Mouse (Mus musculus): Measurements from ENCODE around the gene Cab39. TPM values are rescaled to one million over a fixed set of nuclear protein-coding genes. Genes with fewer than 3 reads are reported as not detected.
"Not testable (repeated sequence)": the region's sequence is repeated elsewhere in the genome, so short reads cannot be mapped to it uniquely, and the experiment has no call there.

Cab39 gene
- polyA plus RNA-seq, 1 experiment from 2014 or later: 37.3 TPM

GRCm38 (mm10) chr1:85799776-85800175, 6.5 kb downstream of the Cab39 start:
- 0 out of 2 replicates have a peak, but pooled peaks cover 3% of the 10 kb centered on the region for H3K36me3 ChIP-seq (ENCODE audit: insufficient read depth, low read length)

GRCm38 (mm10) chr1:85802517-85802916, 9.3 kb downstream of the Cab39 start:
- H3K4me1 ChIP-seq (ENCODE audit: insufficient read depth, low read depth, low read length): 0 out of 2 replicates have a peak, but pooled peaks cover 2% of the 10 kb centered on the region

More at GRCm38 (mm10) chr1:85799776-85800175, 6.5 kb downstream of the Cab39 start:
- H3K9me3 ChIP-seq (ENCODE audit: low read length): no peaks in the 10 kb centered on the region
- H3K27me3 ChIP-seq (replicated peaks; ENCODE audit: insufficient read depth, low read length): no peaks in the 10 kb centered on the region
- H3K9ac ChIP-seq (replicated peaks; ENCODE audit: low read depth): no peak overlapping the region
- TF ChIP-seq CTCF (IDR thresholded peaks at IDR 0.05) (no peak), EP300 (IDR thresholded peaks at IDR 0.05) (peak; percentile 73)
- H3K4me2 ChIP-seq (replicated peaks; ENCODE audit: low read depth, low read length): no peak overlapping the region
- no peak overlapping the region for H3K4me3 ChIP-seq (ENCODE audit: low read depth, low read length)
- ATAC-seq (peak; percentile 88), DNase-seq (ENCODE audit: low spot score) (peak; percentile 86)
- H3K4me1 ChIP-seq (ENCODE audit: insufficient read depth, low read depth, low read length): peaks cover 6% of the 10 kb centered on the region; the same call in 1 of the 2 replicates
- 21% methylated on average over 1 of the region's 1 CpGs for WGBS
- peak overlapping the region; percentile 51; the same call in 1 of the 2 replicates for H3K27ac ChIP-seq (ENCODE audit: low read length)

GRCm38 (mm10) chr1:85804551-85804950, 11.3 kb downstream of the Cab39 start:
- Histone ChIP-seq H3K4me2 (replicated peaks; ENCODE audit: low read depth, low read length) (no peak overlapping the region), H3K4me3 (ENCODE audit: low read depth, low read length) (no peak overlapping the region), H3K27me3 (replicated peaks; ENCODE audit: insufficient read depth, low read length) (no peaks in the 10 kb centered on the region), H3K9me3 (ENCODE audit: low read length) (no peaks in the 10 kb centered on the region), H3K27ac (ENCODE audit: low read length) (no peak overlapping the region), H3K4me1 (ENCODE audit: insufficient read depth, low read depth, low read length) (0 out of 2 replicates have a peak, but pooled peaks cover 4% of the 10 kb centered on the region), H3K9ac (replicated peaks; ENCODE audit: low read depth) (no peak overlapping the region), H3K36me3 (ENCODE audit: insufficient read depth, low read length) (no peaks in the 10 kb centered on the region)
- WGBS: 77% methylated on average over 8 of the region's 8 CpGs
- ATAC-seq (no peak), DNase-seq (ENCODE audit: low spot score) (no peak)
- TF ChIP-seq CTCF (IDR thresholded peaks at IDR 0.05) (no peak), EP300 (IDR thresholded peaks at IDR 0.05) (no peak)

More at GRCm38 (mm10) chr1:85802517-85802916, 9.3 kb downstream of the Cab39 start:
- ATAC-seq (no peak), DNase-seq (ENCODE audit: low spot score) (no peak)
- Histone ChIP-seq H3K27me3 (replicated peaks; ENCODE audit: insufficient read depth, low read length) (no peaks in the 10 kb centered on the region), H3K4me2 (replicated peaks; ENCODE audit: low read depth, low read length) (no peak overlapping the region), H3K9me3 (ENCODE audit: low read length) (no peaks in the 10 kb centered on the region), H3K27ac (ENCODE audit: low read length) (no peak overlapping the region), H3K9ac (replicated peaks; ENCODE audit: low read depth) (no peak overlapping the region), H3K36me3 (ENCODE audit: insufficient read depth, low read length) (no peaks in the 10 kb centered on the region), H3K4me3 (ENCODE audit: low read depth, low read length) (no peak overlapping the region)
- TF ChIP-seq CTCF (IDR thresholded peaks at IDR 0.05) (no peak), EP300 (IDR thresholded peaks at IDR 0.05) (no peak)
- 91% methylated on average over 1 of the region's 1 CpGs for WGBS

- no peaks in the 10 kb centered on the region for H3K36me3 ChIP-seq (ENCODE audit: insufficient read depth, low read length)
- no peak overlapping the region for H3K9ac ChIP-seq (replicated peaks; ENCODE audit: low read depth)
- H3K4me2 ChIP-seq (replicated peaks; ENCODE audit: low read depth, low read length): no peak overlapping the region
- H3K4me3 ChIP-seq (ENCODE audit: low read depth, low read length): no peak overlapping the region
- H3K4me1 ChIP-seq (ENCODE audit: insufficient read depth, low read depth, low read length): peaks cover 18% of the 10 kb centered on the region; the same call in 1 of the 2 replicates
- 27% methylated on average over 4 of the region's 4 CpGs for WGBS
- no peaks in the 10 kb centered on the region for H3K9me3 ChIP-seq (ENCODE audit: low read length)
- ATAC-seq (peak; percentile 45), DNase-seq (ENCODE audit: low spot score) (peak; percentile 62)
- TF ChIP-seq CTCF (IDR thresholded peaks at IDR 0.05) (no peak), EP300 (IDR thresholded peaks at IDR 0.05) (peak; percentile 34; the same call in 1 of the 2 replicates)
- H3K27ac ChIP-seq (ENCODE audit: low read length): peak overlapping the region; percentile 4; the same call in 1 of the 2 replicates
- H3K27me3 ChIP-seq (replicated peaks; ENCODE audit: insufficient read depth, low read length): no peaks in the 10 kb centered on the region
Observed at GRCm38 (mm10) chr1:85809256-85809655, 16.0 kb downstream of the Cab39 start.

GRCm38 (mm10) chr1:85810343-85810742, 17.1 kb downstream of the Cab39 start:
- Histone ChIP-seq H3K4me2 (replicated peaks; ENCODE audit: low read depth, low read length) (no peak overlapping the region), H3K9me3 (ENCODE audit: low read length) (no peaks in the 10 kb centered on the region), H3K4me3 (ENCODE audit: low read depth, low read length) (no peak overlapping the region), H3K4me1 (ENCODE audit: insufficient read depth, low read depth, low read length) (peaks cover 18% of the 10 kb centered on the region; the same call in 1 of the 2 replicates), H3K27ac (ENCODE audit: low read length) (peak overlapping the region; percentile 47; the same call in 1 of the 2 replicates), H3K9ac (replicated peaks; ENCODE audit: low read depth) (no peak overlapping the region), H3K36me3 (ENCODE audit: insufficient read depth, low read length) (no peaks in the 10 kb centered on the region), H3K27me3 (replicated peaks; ENCODE audit: insufficient read depth, low read length) (no peaks in the 10 kb centered on the region)
- TF ChIP-seq EP300 (IDR thresholded peaks at IDR 0.05): no peak
- no peak for TF ChIP-seq CTCF (IDR thresholded peaks at IDR 0.05)
- WGBS: 39% methylated on average over 2 of the region's 2 CpGs
- DNase-seq (ENCODE audit: low spot score): no peak
- no peak for ATAC-seq

GRCm38 (mm10) chr1:85810787-85811186, 17.5 kb downstream of the Cab39 start:
- Histone ChIP-seq H3K4me1 (ENCODE audit: insufficient read depth, low read depth, low read length) (peaks cover 18% of the 10 kb centered on the region; the same call in 1 of the 2 replicates), H3K27ac (ENCODE audit: low read length) (peak overlapping the region; percentile 54; the same call in 1 of the 2 replicates), H3K4me2 (replicated peaks; ENCODE audit: low read depth, low read length) (no peak overlapping the region), H3K36me3 (ENCODE audit: insufficient read depth, low read length) (no peaks in the 10 kb centered on the region), H3K4me3 (ENCODE audit: low read depth, low read length) (no peak overlapping the region), H3K9me3 (ENCODE audit: low read length) (no peaks in the 10 kb centered on the region), H3K9ac (replicated peaks; ENCODE audit: low read depth) (no peak overlapping the region), H3K27me3 (replicated peaks; ENCODE audit: insufficient read depth, low read length) (no peaks in the 10 kb centered on the region)
- peak; percentile 85 for TF ChIP-seq EP300 (IDR thresholded peaks at IDR 0.05)
- TF ChIP-seq CTCF (IDR thresholded peaks at IDR 0.05): no peak
- peak; percentile 68 for ATAC-seq
- 40% methylated on average over 2 of the region's 2 CpGs for WGBS
- DNase-seq (ENCODE audit: low spot score): peak; percentile 64

- not testable (repeated sequence) for H3K4me3 ChIP-seq (ENCODE audit: low read depth, low read length); H3K9ac ChIP-seq (replicated peaks; ENCODE audit: low read depth); H3K9me3 ChIP-seq (ENCODE audit: low read length); H3K36me3 ChIP-seq (ENCODE audit: insufficient read depth, low read length); H3K27ac ChIP-seq (ENCODE audit: low read length); ATAC-seq; DNase-seq (ENCODE audit: low spot score); H3K4me2 ChIP-seq (replicated peaks; ENCODE audit: low read depth, low read length); H3K27me3 ChIP-seq (replicated peaks; ENCODE audit: insufficient read depth, low read length)
- H3K4me1 ChIP-seq (ENCODE audit: insufficient read depth, low read depth, low read length): peaks cover 16% of the 10 kb centered on the region; the same call in 1 of the 2 replicates
Observed at GRCm38 (mm10) chr1:85814213-85814612, 21.0 kb downstream of the Cab39 start.

All from lung, postnatal 0 days (tissue).